Mouse (Mus musculus) gastrocnemius, adult 2 months (tissue): Measurements from ENCODE around the gene Hlx. TPM values are rescaled to one million over a fixed set of nuclear protein-coding genes. Genes with fewer than 3 reads are reported as not detected.
A peak's percentile ranks its signal among the peaks of the same experiment; 100 is the strongest.

Experiments
- DNase-seq: peaks from one replicate; pipeline ENCODE4 v3.0.0; 2022
- H3K27ac ChIP-seq: fragments of 200-600 bp; 2 replicates; pipeline ENCODE4 v1.8.1; 2022; ENCODE audit warnings: mild to moderate bottlenecking
- H3K4me3 ChIP-seq: fragments of 200-600 bp; 2 replicates; pipeline ENCODE4 v1.8.1; 2022; ENCODE audit warnings: mild to moderate bottlenecking, moderate library complexity
- CTCF ChIP-seq: fragments of 200-600 bp; IDR thresholded peaks from 2 replicates; pipeline ENCODE4 v1.8.1; 2022; ENCODE audit warnings: antibody characterized with exemption, mild to moderate bottlenecking, moderate library complexity
- intact Hi-C: fragments of 180-260 bp; cut with DNase I; formaldehyde crosslinking; loops from one replicate; pipeline ENCODE4 v1.15.1; 2025
- total RNA-seq, 2 experiments: library from RNA; stranded (reverse); gene quantifications; 2 replicates each; pipeline ENCODE4 v1.2.3; 2021

Gene Hlx
- total RNA-seq, 2 experiments from 2014 or later, result 6.9 to 10.9 TPM

DNA sequence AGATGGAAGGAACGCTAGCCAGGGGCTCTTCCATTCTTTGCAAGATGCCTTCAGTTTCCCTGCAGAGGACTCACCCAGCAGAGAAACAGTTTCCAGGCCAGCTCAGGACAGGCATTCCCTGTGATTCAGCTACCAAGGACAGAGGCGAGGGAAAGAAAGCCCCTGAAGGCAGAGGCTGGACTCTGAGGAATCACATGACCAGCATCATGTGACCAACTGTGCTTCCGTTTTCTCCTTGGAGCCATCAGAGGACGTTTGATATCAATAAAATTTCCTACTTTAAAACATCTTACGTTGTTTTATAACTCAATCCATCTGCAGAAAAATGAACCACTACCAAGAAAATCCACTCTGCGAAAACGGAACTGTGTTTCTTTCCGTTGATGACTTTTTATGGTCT lies 41.2 kb downstream of the Hlx start:
- intact Hi-C loops, result no loop called here
- Histone ChIP-seq H3K27ac (no peak overlapping the region), H3K4me3 (no peak overlapping the region)
- no peak for DNase-seq
- TF ChIP-seq CTCF, result no peak

DNA sequence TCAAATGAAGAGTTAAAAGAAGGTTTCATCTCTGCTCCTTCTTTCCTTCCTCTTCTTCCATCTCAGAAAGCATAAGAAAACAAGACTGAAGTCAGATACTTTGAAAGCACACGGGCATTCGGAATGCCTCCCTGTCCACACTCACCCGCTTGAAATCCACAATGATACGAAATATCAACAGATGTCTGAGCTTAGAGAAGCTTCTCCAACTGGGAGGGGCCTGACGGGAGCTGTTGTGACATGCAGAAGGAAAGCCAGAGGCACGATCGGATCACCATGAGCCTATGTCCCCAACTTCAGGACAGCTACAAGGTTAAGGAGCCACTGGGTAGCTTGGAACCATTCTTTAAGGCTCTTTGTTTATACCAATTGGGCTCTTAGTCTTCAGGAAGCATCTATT lies 44.4 kb downstream of the Hlx start:
- no peak for TF ChIP-seq CTCF
- Histone ChIP-seq H3K4me3 (no peak overlapping the region), H3K27ac (no peak overlapping the region)
- intact Hi-C loops, result no loop called here
- DNase-seq, result no peak

DNA sequence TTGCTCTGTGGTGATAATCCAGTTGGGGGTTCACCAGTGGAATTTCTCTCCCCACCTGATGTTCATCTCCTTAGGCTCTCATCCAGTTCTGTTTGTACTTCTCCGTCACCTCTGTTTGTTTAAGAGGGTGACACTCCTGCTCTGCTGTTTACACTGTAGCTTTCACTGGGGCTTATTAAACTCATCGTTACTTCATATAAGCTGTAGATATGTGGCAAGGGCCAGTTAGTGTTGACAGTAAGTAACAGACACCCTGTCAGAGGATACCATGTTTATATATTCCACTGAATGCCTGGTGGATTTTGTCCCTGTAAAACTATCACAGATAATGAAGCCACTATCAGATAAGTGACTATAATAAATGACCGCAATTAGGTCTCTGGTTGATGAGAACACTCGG lies 44.9 kb downstream of the Hlx start:
- intact Hi-C loops, result no loop called here
- Histone ChIP-seq H3K4me3 (no peak overlapping the region), H3K27ac (no peak overlapping the region)
- TF ChIP-seq CTCF, result no peak
- no peak for DNase-seq

DNA sequence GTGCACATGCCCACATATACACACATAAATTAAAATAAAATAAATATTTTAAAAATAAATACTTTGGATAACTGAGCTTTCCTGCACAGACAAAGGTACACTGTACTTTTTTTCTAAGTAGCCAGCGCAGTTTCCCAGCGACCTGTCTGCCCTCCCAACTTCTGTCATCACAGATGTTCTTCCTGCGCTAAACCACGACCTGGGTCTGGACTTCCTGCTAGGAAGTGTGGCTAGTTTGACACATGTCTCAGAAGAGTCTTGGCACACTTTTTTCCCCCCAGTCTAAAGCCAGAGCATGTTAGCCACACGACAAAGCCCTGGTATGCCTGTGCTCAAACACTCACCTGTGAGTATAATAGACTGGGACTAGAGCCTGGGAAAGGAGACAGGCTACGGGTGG lies 48.9 kb downstream of the Hlx start:
- Histone ChIP-seq H3K27ac (no peak overlapping the region), H3K4me3 (no peak overlapping the region)
- intact Hi-C loops, result no loop called here
- TF ChIP-seq CTCF, result no peak
- no peak for DNase-seq

DNA sequence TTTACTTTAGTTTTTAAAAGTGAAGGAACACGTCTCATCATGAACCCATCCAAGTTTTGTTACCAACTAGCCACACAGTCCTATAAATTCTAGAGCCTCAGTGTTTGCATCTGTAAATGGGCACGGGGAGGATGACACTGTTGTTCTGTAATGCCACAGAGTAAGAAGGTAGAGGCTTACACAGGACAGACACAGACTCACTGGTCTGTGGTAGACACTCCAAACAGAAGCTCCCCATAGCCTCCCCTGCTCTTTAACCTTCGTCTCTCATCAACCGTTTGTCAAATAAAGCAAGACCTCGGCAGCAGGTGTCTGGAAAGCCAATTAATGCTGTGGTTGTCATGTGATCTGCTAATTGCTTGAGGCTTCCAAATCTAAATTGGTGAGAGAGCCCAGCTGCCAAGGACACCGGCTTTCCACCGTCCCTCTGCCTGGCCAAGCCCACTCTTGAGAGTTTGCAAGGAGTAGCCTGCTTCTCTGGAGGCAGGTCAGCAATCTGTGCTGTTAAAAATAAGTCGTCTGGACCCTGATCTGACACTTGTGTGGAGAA lies 52.9 kb downstream of the Hlx start:
- H3K27ac ChIP-seq, result no peak overlapping the region
- TF ChIP-seq CTCF, result no peak
- no peak for DNase-seq
- H3K4me3 ChIP-seq, result no peak overlapping the region
- intact Hi-C loops, result loop anchor here (5.0 kb wide), 2 partner anchors 53 to 232 kb away; partner anchors contain the start of gene Hlx

DNA sequence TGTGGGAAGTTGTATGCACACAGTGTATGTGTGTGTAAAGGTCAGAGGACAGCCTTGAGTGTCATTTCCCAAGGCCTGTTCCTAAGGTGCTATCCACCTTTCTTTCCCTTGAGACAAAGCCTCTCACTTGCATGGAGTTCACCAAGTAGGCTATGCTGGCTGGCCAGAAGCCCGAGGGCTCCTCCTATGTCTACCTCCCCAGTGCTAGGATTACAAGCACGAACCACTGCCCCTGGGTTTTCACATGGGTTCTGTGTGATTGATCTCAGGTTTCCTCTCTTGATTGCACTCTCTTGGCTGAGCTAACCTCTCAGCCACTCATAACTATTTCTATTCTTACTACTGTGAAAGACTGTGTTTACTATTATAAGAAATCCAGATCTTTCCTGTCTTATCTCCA lies 54.8 kb downstream of the Hlx start:
- H3K4me3 ChIP-seq, result no peak overlapping the region
- intact Hi-C loops, result loop anchor here (5.0 kb wide), 2 partner anchors 55 to 230 kb away; partner anchors contain the start of gene Hlx
- H3K27ac ChIP-seq, result peak overlapping the region; percentile 81
- no peak for TF ChIP-seq CTCF
- DNase-seq, result peak; percentile 87

Other genes with a start within 250 kb of the Hlx start
- gene Marc1, start 78.7 kb upstream of the Hlx start, total RNA-seq, result not detected
- gene Marc2, start 113.8 kb upstream of the Hlx start, total RNA-seq, result 100 to 1,000 TPM; 126 to 170 TPM
- 10 to 100 TPM in 1 of 2 experiments, 1 to 10 TPM in 1; 7.1 to 10.1 TPM for gene C130074G19Rik, start 150.6 kb upstream of the Hlx start, total RNA-seq